8 mouse cellular contexts compared by ENCODE assay signal in the genomic region with DNA sequence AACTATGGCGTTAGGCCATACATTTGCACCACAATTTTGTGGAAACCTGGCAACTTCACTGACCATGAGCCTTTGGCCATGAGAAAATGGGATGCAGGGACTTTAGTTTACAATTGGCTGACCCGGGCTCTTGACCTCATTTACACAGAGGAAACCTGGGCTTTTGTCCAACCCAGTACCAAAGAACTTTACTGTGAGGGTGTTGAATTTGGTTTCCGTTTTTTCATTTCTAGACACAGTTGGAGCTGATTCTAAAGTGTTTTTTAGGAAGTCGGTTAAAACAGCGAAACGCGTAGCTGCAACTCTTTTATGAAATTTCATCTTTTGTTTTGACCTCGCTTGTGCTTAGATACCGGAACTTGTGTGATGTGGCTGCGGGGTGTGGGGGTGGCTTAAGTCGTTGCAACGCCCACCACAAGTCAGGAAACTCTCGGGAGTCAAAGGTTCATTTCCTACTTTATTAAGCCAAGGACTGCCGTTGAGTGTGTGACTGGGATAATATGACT.
A peak's percentile ranks its signal among the peaks of the same experiment; 100 is the strongest.
DNase-seq lines count a peak whose midpoint lies in the region; ATAC-seq and TF ChIP-seq lines count a peak whose summit lies in the region.

No protein-coding gene starts in this region.

- H3K27ac ChIP-seq in hindbrain, embryonic 13.5 days = no peak overlapping the region
- no peak overlapping the region for H3K27ac ChIP-seq in hindbrain, embryonic 12.5 days
- H3K27ac ChIP-seq in bone marrow, adult 2 months (ENCODE audit: control insufficient read depth, insufficient read depth, low read depth, low read length, poor library complexity) = peak overlapping the region; percentile 30; the same call in 1 of the 2 replicates
- H3K27ac ChIP-seq in left cerebral cortex, adult 2 months = no peak overlapping the region

- H3K9ac ChIP-seq in hindbrain, embryonic 13.5 days = no peak overlapping the region
- H3K9ac ChIP-seq in hindbrain, embryonic 12.5 days = no peak overlapping the region

- no peak for TF ChIP-seq POLR2A in bone marrow, adult 2 months (IDR thresholded peaks at IDR 0.05; ENCODE audit: borderline replicate concordance, control insufficient read depth, low read depth, low read length)

- no peak for TF ChIP-seq CTCF in bone marrow, adult 2 months (IDR thresholded peaks at IDR 0.05; ENCODE audit: control insufficient read depth, insufficient read depth, low read length)
- TF ChIP-seq CTCF in left cerebral cortex, adult 2 months (IDR thresholded peaks at IDR 0.05) = no peak

- peaks cover 26% of the 10 kb centered on the region for H3K4me1 ChIP-seq in hindbrain, embryonic 13.5 days (replicated peaks)
- H3K4me1 ChIP-seq in hindbrain, embryonic 12.5 days = peaks cover 16% of the 10 kb centered on the region; the same call in 1 of the 2 replicates
- no peaks in the 10 kb centered on the region for H3K4me1 ChIP-seq in bone marrow, adult 2 months (ENCODE audit: control insufficient read depth, insufficient read depth, low read length)

- DNase-seq in lung, postnatal 25 days (ENCODE audit: low spot score) = peak; percentile 34
- DNase-seq in left cerebral cortex, adult 2 months (ENCODE audit: extremely low spot score in 1 of 2, low spot score in 2 of 2) = no peak
- DNase-seq in right cerebral cortex, postnatal 25 days = no peak
- no peak for DNase-seq in right cerebral cortex, postnatal 14 days

- H3K4me2 ChIP-seq in hindbrain, embryonic 13.5 days = no peak overlapping the region
- H3K4me2 ChIP-seq in hindbrain, embryonic 12.5 days (replicated peaks) = no peak overlapping the region

- intact Hi-C loops in left cerebral cortex, adult 2 months (cut with DNase I) = loop anchor here (5.0 to 10.0 kb wide), 2 partner anchors 332 to 335 kb away; partner anchors contain the start of gene Chst2

- WGBS in hindbrain, embryonic 13.5 days = 74% methylated on average over 14 of the region's 14 CpGs
- WGBS in hindbrain, embryonic 12.5 days = 76% methylated on average over 14 of the region's 14 CpGs
- 12% methylated on average over 14 of the region's 14 CpGs for WGBS in bone marrow, adult 2 months

- no peak overlapping the region for H3K4me3 ChIP-seq in hindbrain, embryonic 13.5 days
- no peak overlapping the region for H3K4me3 ChIP-seq in hindbrain, embryonic 12.5 days
- no peak overlapping the region for H3K4me3 ChIP-seq in bone marrow, adult 2 months (replicated peaks; ENCODE audit: control insufficient read depth, low read depth, low read length)
- H3K4me3 ChIP-seq in left cerebral cortex, adult 2 months = no peak overlapping the region

- H3K9me3 ChIP-seq in hindbrain, embryonic 13.5 days = no peaks in the 10 kb centered on the region; the same call in 1 of the 2 replicates
- H3K9me3 ChIP-seq in hindbrain, embryonic 12.5 days (replicated peaks) = no peaks in the 10 kb centered on the region

- no peaks in the 10 kb centered on the region for H3K36me3 ChIP-seq in hindbrain, embryonic 13.5 days
- no peaks in the 10 kb centered on the region for H3K36me3 ChIP-seq in hindbrain, embryonic 12.5 days

- ATAC-seq in hindbrain, embryonic 13.5 days (ENCODE audit: low FRiP score) = peak; percentile 19; the same call in 1 of the 2 replicates
- no peak for ATAC-seq in hindbrain, embryonic 12.5 days (ENCODE audit: low FRiP score)
- ATAC-seq in inflammation-experienced regulatory T-cells, adult 6 months = peak; percentile 88

- no peaks in the 10 kb centered on the region for H3K27me3 ChIP-seq in hindbrain, embryonic 13.5 days
- H3K27me3 ChIP-seq in hindbrain, embryonic 12.5 days = no peaks in the 10 kb centered on the region
